Mouse (Mus musculus) megakaryocyte, embryonic 14.5 days (primary cell): ENCODE measurements at regions not wholly inside any gene's neighbourhood (a gene's known extent, or its start where the extent isn't known, plus 50 kb on each side); places are given as distances from the start of the nearest gene placed in this dataset.

ENCODE experiments used
- FLI1 ChIP-seq: IDR thresholded peaks from 2 replicates; pipeline ENCODE4 v1.6.1; 2012; ENCODE audit warnings: low read length, inconsistent platforms, mixed read lengths
- GATA1 ChIP-seq: IDR thresholded peaks from 3 replicates; pipeline ENCODE4 v1.6.1; 2012; ENCODE audit warnings: mixed read lengths, low read length, inconsistent platforms, borderline replicate concordance

DNA sequence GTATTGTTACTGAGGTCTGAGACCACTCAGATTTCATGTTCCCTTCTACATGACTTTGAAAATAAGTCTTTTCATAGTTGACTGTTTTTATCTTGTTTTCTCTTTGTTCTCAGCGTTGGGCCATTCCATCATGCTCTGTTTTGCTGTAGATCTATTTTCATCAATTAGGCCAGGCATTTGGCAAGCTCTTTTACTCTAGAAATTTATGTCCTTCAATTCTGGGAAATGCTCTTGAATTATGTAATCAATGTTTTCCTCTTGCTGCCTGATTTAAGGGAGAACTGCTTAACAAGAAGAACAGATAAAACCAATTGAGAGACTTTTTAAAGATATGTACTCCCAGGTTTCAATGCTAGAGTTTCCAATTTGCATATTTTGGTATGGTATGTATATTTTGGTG lies 55.1 kb upstream of the Pgrmc2 start:
- TF ChIP-seq GATA1 (no peak), FLI1 (no peak)
